In genomic region chr7:97189116-97189515, GRCm38 (mm10) we compare ENCODE assay signal across 20 mouse cellular contexts.
A peak's percentile ranks its signal among the peaks of the same experiment; 100 is the strongest.
DNase-seq lines count a peak whose midpoint lies in the region; ATAC-seq lines count a peak whose summit lies in the region.
"Had no signal": no experiment of that assay in that cellular context is flagged by ENCODE, and none has a peak within 500 bp of the region (broad histone marks: within the 10 kb centered on the region; RNA-seq: fewer than 3 reads in every experiment).

No protein-coding gene starts in this region.

- H3K9ac ChIP-seq in hindbrain, embryonic 16.5 days (ENCODE audit: low read depth, low read length), result no peak overlapping the region
- no peak overlapping the region for H3K9ac ChIP-seq in hindbrain, embryonic 14.5 days
- no peak overlapping the region for H3K9ac ChIP-seq in heart, embryonic 13.5 days
- no peak overlapping the region for H3K9ac ChIP-seq in midbrain, embryonic 16.5 days (ENCODE audit: low read depth, low read length)
- H3K9ac ChIP-seq in forebrain, embryonic 16.5 days (replicated peaks; ENCODE audit: low read depth, low read length), result no peak overlapping the region
- H3K9ac ChIP-seq: forebrain, embryonic 12.5 days; hindbrain, embryonic 15.5 days; liver, postnatal 0 days; midbrain, embryonic 15.5 days had no signal

- no peaks in the 10 kb centered on the region for H3K27me3 ChIP-seq in hindbrain, embryonic 16.5 days (replicated peaks; ENCODE audit: control insufficient read depth, insufficient read depth, low read length)
- no peaks in the 10 kb centered on the region for H3K27me3 ChIP-seq in hindbrain, embryonic 14.5 days (ENCODE audit: control insufficient read depth, insufficient read depth, low read length)
- no peaks in the 10 kb centered on the region for H3K27me3 ChIP-seq in heart, embryonic 13.5 days (replicated peaks)
- H3K27me3 ChIP-seq in midbrain, embryonic 16.5 days (ENCODE audit: control insufficient read depth, insufficient read depth, low read depth, low read length), result no peaks in the 10 kb centered on the region
- no peaks in the 10 kb centered on the region for H3K27me3 ChIP-seq in forebrain, embryonic 16.5 days (replicated peaks; ENCODE audit: control insufficient read depth, insufficient read depth, low read length)
- H3K27me3 ChIP-seq: forebrain, embryonic 12.5 days; hindbrain, embryonic 15.5 days; midbrain, embryonic 15.5 days had no signal

- no peaks in the 10 kb centered on the region for H3K9me3 ChIP-seq in hindbrain, embryonic 16.5 days (ENCODE audit: control insufficient read depth, low read length)
- H3K9me3 ChIP-seq in hindbrain, embryonic 14.5 days (ENCODE audit: control insufficient read depth, low read length), result no peaks in the 10 kb centered on the region
- H3K9me3 ChIP-seq in heart, embryonic 13.5 days, result no peaks in the 10 kb centered on the region
- no peaks in the 10 kb centered on the region for H3K9me3 ChIP-seq in midbrain, embryonic 16.5 days (replicated peaks; ENCODE audit: control insufficient read depth, low read length, poor library complexity, severe bottlenecking)
- no peaks in the 10 kb centered on the region for H3K9me3 ChIP-seq in forebrain, embryonic 16.5 days (ENCODE audit: control insufficient read depth, low read length)
- H3K9me3 ChIP-seq: forebrain, embryonic 12.5 days; G1E; hindbrain, embryonic 15.5 days; midbrain, embryonic 15.5 days had no signal

- ATAC-seq in frontal cortex, adult (ENCODE audit: low TSS enrichment), result peak; percentile 78
- ATAC-seq in hindbrain, embryonic 16.5 days, result 0 out of 2 replicates have a peak, but pooled peaks have one; percentile 27
- no peak for ATAC-seq in hindbrain, embryonic 14.5 days (ENCODE audit: low FRiP score)
- ATAC-seq in heart, embryonic 13.5 days (ENCODE audit: extremely low read depth, insufficient number of reproducible peaks, low FRiP score, low TSS enrichment), result no peak
- no peak for ATAC-seq in midbrain, embryonic 16.5 days
- ATAC-seq in forebrain, embryonic 16.5 days, result no peak
- ATAC-seq: liver, postnatal 0 days; midbrain, embryonic 15.5 days had no signal

- no peaks in the 10 kb centered on the region for H3K36me3 ChIP-seq in hindbrain, embryonic 16.5 days (ENCODE audit: control insufficient read depth, insufficient read depth, low read length)
- H3K36me3 ChIP-seq in hindbrain, embryonic 14.5 days (replicated peaks; ENCODE audit: control insufficient read depth, insufficient read depth), result no peaks in the 10 kb centered on the region
- no peaks in the 10 kb centered on the region for H3K36me3 ChIP-seq in heart, embryonic 13.5 days
- H3K36me3 ChIP-seq in midbrain, embryonic 16.5 days (ENCODE audit: control insufficient read depth, insufficient read depth, low read length), result no peaks in the 10 kb centered on the region
- no peaks in the 10 kb centered on the region for H3K36me3 ChIP-seq in forebrain, embryonic 16.5 days (ENCODE audit: control insufficient read depth, insufficient read depth)
- H3K36me3 ChIP-seq: forebrain, embryonic 12.5 days; hindbrain, embryonic 15.5 days; midbrain, embryonic 15.5 days had no signal

- H3K27ac ChIP-seq in hindbrain, embryonic 16.5 days (ENCODE audit: low read depth, low read length), result no peak overlapping the region
- H3K27ac ChIP-seq in hindbrain, embryonic 14.5 days, result no peak overlapping the region
- H3K27ac ChIP-seq in heart, embryonic 13.5 days (replicated peaks), result peak overlapping the region; percentile 65
- no peak overlapping the region for H3K27ac ChIP-seq in midbrain, embryonic 16.5 days (ENCODE audit: low read length)
- H3K27ac ChIP-seq in forebrain, embryonic 16.5 days (ENCODE audit: low read length), result no peak overlapping the region
- H3K27ac ChIP-seq: forebrain, embryonic 12.5 days; hindbrain, embryonic 15.5 days; midbrain, embryonic 15.5 days had no signal

- no peaks in the 10 kb centered on the region for H3K4me1 ChIP-seq in hindbrain, embryonic 16.5 days (ENCODE audit: control insufficient read depth, insufficient read depth, low read depth, low read length)
- H3K4me1 ChIP-seq in hindbrain, embryonic 14.5 days (replicated peaks; ENCODE audit: control insufficient read depth, insufficient read depth, low read length), result 0 out of 2 replicates have a peak, but pooled peaks cover 2% of the 10 kb centered on the region
- peaks cover 19% of the 10 kb centered on the region for H3K4me1 ChIP-seq in heart, embryonic 13.5 days
- no peaks in the 10 kb centered on the region for H3K4me1 ChIP-seq in midbrain, embryonic 16.5 days (ENCODE audit: control insufficient read depth, insufficient read depth, low read length)
- 0 out of 2 replicates have a peak, but pooled peaks cover 2% of the 10 kb centered on the region for H3K4me1 ChIP-seq in forebrain, embryonic 16.5 days (replicated peaks; ENCODE audit: control insufficient read depth, insufficient read depth, low read length)
- H3K4me1 ChIP-seq: forebrain, embryonic 12.5 days; midbrain, embryonic 15.5 days had no signal

- no peak for DNase-seq in frontal cortex, postnatal 25 days (ENCODE audit: low spot score in 2 of 2)
- no peak for DNase-seq in hindbrain, embryonic 14.5 days (ENCODE audit: low spot score)
- DNase-seq in NIH3T3 (ENCODE audit: low read depth), result peak; percentile 12
- DNase-seq: adrenal gland, postnatal 14 days; cerebellum, adult 11-12 months; cerebellum, postnatal 14 days; embryo, embryonic 11 days; kidney, adult 11 months; liver, postnatal 0 days; lung, postnatal 36 days; retina, postnatal 1 day had no signal

- no peak overlapping the region for H3K4me3 ChIP-seq in hindbrain, embryonic 16.5 days (ENCODE audit: low read length)
- H3K4me3 ChIP-seq in hindbrain, embryonic 14.5 days (replicated peaks; ENCODE audit: low read length), result no peak overlapping the region
- H3K4me3 ChIP-seq in heart, embryonic 13.5 days, result no peak overlapping the region
- no peak overlapping the region for H3K4me3 ChIP-seq in midbrain, embryonic 16.5 days (ENCODE audit: low read depth, low read length)
- no peak overlapping the region for H3K4me3 ChIP-seq in forebrain, embryonic 16.5 days (replicated peaks; ENCODE audit: low read length)
- H3K4me3 ChIP-seq: forebrain, embryonic 12.5 days; hindbrain, embryonic 15.5 days; midbrain, embryonic 15.5 days had no signal

- 78% methylated on average over 1 of the region's 1 CpGs for WGBS in hindbrain, embryonic 16.5 days
- 57% methylated on average over 1 of the region's 1 CpGs for WGBS in hindbrain, embryonic 14.5 days
- WGBS in heart, embryonic 13.5 days, result 25% methylated on average over 1 of the region's 1 CpGs
- 64% methylated on average over 1 of the region's 1 CpGs for WGBS in midbrain, embryonic 16.5 days
- 28% methylated on average over 1 of the region's 1 CpGs for WGBS in forebrain, embryonic 16.5 days

- H3K4me2 ChIP-seq in hindbrain, embryonic 16.5 days (ENCODE audit: low read length), result no peak overlapping the region
- no peak overlapping the region for H3K4me2 ChIP-seq in hindbrain, embryonic 14.5 days (replicated peaks)
- H3K4me2 ChIP-seq in heart, embryonic 13.5 days, result peak overlapping the region; percentile 0; the same call in 1 of the 2 replicates
- H3K4me2 ChIP-seq in midbrain, embryonic 16.5 days (ENCODE audit: low read length), result no peak overlapping the region
- H3K4me2 ChIP-seq in forebrain, embryonic 16.5 days (ENCODE audit: low read length), result no peak overlapping the region
- H3K4me2 ChIP-seq: forebrain, embryonic 12.5 days; hindbrain, embryonic 15.5 days; midbrain, embryonic 15.5 days had no signal

Comparison
In these comparisons a context has a peak if more than half of its experiments do, and no peak if none do; other contexts are left out.
1. ATAC-seq: peak in frontal cortex, adult (single experiment) and hindbrain, embryonic 16.5 days (single experiment); none in hindbrain, embryonic 14.5 days (single experiment), heart, embryonic 13.5 days (single experiment), midbrain, embryonic 16.5 days (single experiment) and forebrain, embryonic 16.5 days (single experiment).